Mouse (Mus musculus) forebrain, postnatal 0 days (tissue): ENCODE results near the gene Slc39a3. TPM values are rescaled to one million over a fixed set of nuclear protein-coding genes. Genes with fewer than 3 reads are reported as not detected.
"Not testable (repeated sequence)": the region's sequence is repeated elsewhere in the genome, so short reads cannot be mapped to it uniquely, and the experiment has no call there.

Experiments
- ATAC-seq: fragments of 200-750 bp; cut with Nextera tagmentation; 2 replicates; pipeline ENCODE4 v1.8.0; 2017; ENCODE audit warnings: mild to moderate bottlenecking, moderate library complexity
- DNase-seq: peaks from one replicate; pipeline ENCODE4 v3.0.0-alpha.2; 2015
- H3K27ac ChIP-seq: fragments of 300-500 bp; sonication (generic); 2 replicates; pipeline ENCODE4 v1.5.1; 2014; ENCODE audit warnings: low read depth, mild to moderate bottlenecking, antibody characterized with exemption, low read length, moderate library complexity, mixed read lengths
- H3K27me3 ChIP-seq: fragments of 300-500 bp; sonication (generic); 2 replicates; pipeline ENCODE4 v1.6.1; 2014; ENCODE audit warnings: mild to moderate bottlenecking, low read length, mixed read lengths; ENCODE audit not compliant: insufficient read depth
- H3K36me3 ChIP-seq: fragments of 300-500 bp; sonication (generic); 2 replicates; pipeline ENCODE4 v1.6.1; 2014; ENCODE audit warnings: mild to moderate bottlenecking, moderate library complexity; ENCODE audit not compliant: insufficient read depth
- H3K4me1 ChIP-seq: fragments of 300-500 bp; sonication (generic); 2 replicates; pipeline ENCODE4 v1.6.1; 2014; ENCODE audit warnings: antibody characterized with exemption; ENCODE audit not compliant: insufficient read depth
- H3K4me2 ChIP-seq: fragments of 300-500 bp; sonication (generic); 2 replicates; pipeline ENCODE4 v1.6.1; 2014; ENCODE audit warnings: low read depth, mild to moderate bottlenecking, moderate library complexity
- H3K4me3 ChIP-seq: fragments of 300-500 bp; sonication (generic); 2 replicates; pipeline ENCODE4 v1.5.1; 2014; ENCODE audit warnings: low read depth, low read length, mixed read lengths
- H3K9ac ChIP-seq: fragments of 300-500 bp; sonication (generic); 2 replicates; pipeline ENCODE4 v1.6.1; 2014; ENCODE audit warnings: mild to moderate bottlenecking
- H3K9me3 ChIP-seq: fragments of 300-500 bp; sonication (generic); 2 replicates; pipeline ENCODE4 v1.6.1; 2016; ENCODE audit warnings: low read length
- CTCF ChIP-seq: sonication (generic); IDR thresholded peaks from 2 replicates; pipeline ENCODE4 v1.5.1; 2016; ENCODE audit warnings: antibody characterized with exemption, control low read depth, low read depth
- WGBS: fragments of 180-500 bp; shearing (Covaris S2); extraction: QIAGEN DNeasy Blood & Tissue Kit; methylation state at CpG from one replicate; pipeline ENCODE4 v1.1.7; 2014; 5-methylcytosine and 5-hydroxymethylcytosine counted together
- polyA plus RNA-seq: library from polyadenylated mRNA; unstranded; fragments of >200 nt; fragmentation: Nextera tagmentation; extraction: Ambion mirVana; gene quantifications from 2 replicates; pipeline ENCODE4 v1.2.1, GENCODE M21; 2015
- total RNA-seq: library from RNA; depleted of rRNA; stranded (reverse); fragments of >200 nt; gene quantifications from 2 replicates; pipeline ENCODE4 v1.2.3, GENCODE M21; 2014

The Slc39a3 gene
- total and polyA plus RNA-seq, 2 experiments from 2014 or later = 45.2 to 104 TPM

GRCm38 (mm10) chr10:81050645-81051044, 13.4 kb upstream of the Slc39a3 start:
- Histone ChIP-seq H3K27ac (no peak overlapping the region), H3K4me2 (no peak overlapping the region), H3K9ac (no peak overlapping the region), H3K27me3 (no peaks in the 10 kb centered on the region), H3K4me1 (no peaks in the 10 kb centered on the region), H3K9me3 (no peaks in the 10 kb centered on the region), H3K36me3 (peaks cover 74% of the 10 kb centered on the region), H3K4me3 (no peak overlapping the region)
- peak; percentile 54 for TF ChIP-seq CTCF
- 93% methylated on average over 4 of the region's 4 CpGs for WGBS
- peak; percentile 21 for DNase-seq
- ATAC-seq = peak; percentile 50

- not testable (repeated sequence) for H3K9ac ChIP-seq, H3K4me3 ChIP-seq, H3K9me3 ChIP-seq, H3K27me3 ChIP-seq, ATAC-seq, H3K27ac ChIP-seq, H3K4me1 ChIP-seq, DNase-seq, H3K4me2 ChIP-seq
- 90% methylated on average over 14 of the region's 14 CpGs for WGBS
- peaks cover 80% of the 10 kb centered on the region for H3K36me3 ChIP-seq
Observed at GRCm38 (mm10) chr10:81045246-81045645, 8.0 kb upstream of the Slc39a3 start.

- H3K27me3 ChIP-seq = no peaks in the 10 kb centered on the region
- 35% methylated on average over 13 of the region's 13 CpGs for WGBS
- peaks cover 44% of the 10 kb centered on the region for H3K36me3 ChIP-seq
- H3K4me2 ChIP-seq = no peak overlapping the region
- H3K27ac ChIP-seq = no peak overlapping the region; the same call in 1 of the 2 replicates
- ATAC-seq (no peak), DNase-seq (peak; percentile 78)
- no peaks in the 10 kb centered on the region for H3K9me3 ChIP-seq
- no peak overlapping the region for H3K4me3 ChIP-seq
- TF ChIP-seq CTCF = peak; percentile 88
- H3K9ac ChIP-seq = no peak overlapping the region
- H3K4me1 ChIP-seq = no peaks in the 10 kb centered on the region
Observed at GRCm38 (mm10) chr10:81041458-81042175, 4.4 kb upstream of the Slc39a3 start.

- Histone ChIP-seq H3K9me3 (no peaks in the 10 kb centered on the region), H3K27ac (no peak overlapping the region), H3K4me1 (no peaks in the 10 kb centered on the region; the same call in 1 of the 2 replicates), H3K27me3 (no peaks in the 10 kb centered on the region), H3K4me2 (no peak overlapping the region), H3K36me3 (peaks cover 11% of the 10 kb centered on the region), H3K4me3 (no peak overlapping the region), H3K9ac (no peak overlapping the region)
- peak; percentile 45 for TF ChIP-seq CTCF
- DNase-seq = peak; percentile 25
- 79% methylated on average over 7 of the region's 7 CpGs for WGBS
- no peak for ATAC-seq
Observed at GRCm38 (mm10) chr10:81036251-81036650, 975 bp downstream of the Slc39a3 start.

GRCm38 (mm10) chr10:81033586-81033985, 3.6 kb downstream of the Slc39a3 start:
- WGBS = 87% methylated on average over 10 of the region's 10 CpGs
- H3K4me1 ChIP-seq = no peaks in the 10 kb centered on the region; the same call in 1 of the 2 replicates
- no peak for TF ChIP-seq CTCF
- ATAC-seq (no peak), DNase-seq (no peak)
- no peak overlapping the region for H3K4me2 ChIP-seq
- no peak overlapping the region for H3K4me3 ChIP-seq
- no peak overlapping the region for H3K9ac ChIP-seq
- no peaks in the 10 kb centered on the region for H3K9me3 ChIP-seq
- H3K36me3 ChIP-seq = peaks cover 26% of the 10 kb centered on the region
- H3K27ac ChIP-seq = no peak overlapping the region
- no peaks in the 10 kb centered on the region for H3K27me3 ChIP-seq

- no peak for TF ChIP-seq CTCF
- Histone ChIP-seq H3K27me3 (no peaks in the 10 kb centered on the region), H3K9me3 (no peaks in the 10 kb centered on the region), H3K4me2 (no peak overlapping the region), H3K4me1 (peaks cover 4% of the 10 kb centered on the region; the same call in 1 of the 2 replicates), H3K4me3 (no peak overlapping the region), H3K9ac (no peak overlapping the region), H3K27ac (no peak overlapping the region), H3K36me3 (peaks cover 26% of the 10 kb centered on the region)
- 59% methylated on average over 10 of the region's 10 CpGs for WGBS
- DNase-seq = no peak
- no peak for ATAC-seq
Observed at GRCm38 (mm10) chr10:81029031-81029430, 8.2 kb downstream of the Slc39a3 start.

- Histone ChIP-seq H3K27ac (no peak overlapping the region), H3K9ac (no peak overlapping the region), H3K9me3 (no peaks in the 10 kb centered on the region), H3K4me3 (no peak overlapping the region), H3K4me2 (no peak overlapping the region), H3K36me3 (peaks cover 26% of the 10 kb centered on the region), H3K27me3 (no peaks in the 10 kb centered on the region), H3K4me1 (peaks cover 4% of the 10 kb centered on the region; the same call in 1 of the 2 replicates)
- DNase-seq = no peak
- no peak for ATAC-seq
- no peak for TF ChIP-seq CTCF
Observed at GRCm38 (mm10) chr10:81028219-81028618, 9.0 kb downstream of the Slc39a3 start.
